Mouse (Mus musculus) right cerebral cortex, postnatal 25 days (tissue): ENCODE data around the gene Olfr763.
"Not testable (repeated sequence)": the region's sequence is repeated elsewhere in the genome, so short reads cannot be mapped to it uniquely, and the experiment has no call there.

Experiments
- DNase-seq: peaks from one replicate; pipeline ENCODE4 v3.0.0; 2022

Gene Olfr763

GRCm38 (mm10) chr10:129010288-129010841 is at the start of gene Olfr763:
Gene Olfr763 (plus strand): TSS chr10:129010791.
- no peak for DNase-seq

GRCm38 (mm10) chr10:128964961-128965360 is 45.6 kb upstream of the Olfr763 start:
- DNase-seq, result no peak

- no peak for DNase-seq
Measured at GRCm38 (mm10) chr10:128965871-128966270, 44.7 kb upstream of the Olfr763 start.

- no peak for DNase-seq
Measured at GRCm38 (mm10) chr10:128968341-128968749, 42.2 kb upstream of the Olfr763 start.

DNA sequence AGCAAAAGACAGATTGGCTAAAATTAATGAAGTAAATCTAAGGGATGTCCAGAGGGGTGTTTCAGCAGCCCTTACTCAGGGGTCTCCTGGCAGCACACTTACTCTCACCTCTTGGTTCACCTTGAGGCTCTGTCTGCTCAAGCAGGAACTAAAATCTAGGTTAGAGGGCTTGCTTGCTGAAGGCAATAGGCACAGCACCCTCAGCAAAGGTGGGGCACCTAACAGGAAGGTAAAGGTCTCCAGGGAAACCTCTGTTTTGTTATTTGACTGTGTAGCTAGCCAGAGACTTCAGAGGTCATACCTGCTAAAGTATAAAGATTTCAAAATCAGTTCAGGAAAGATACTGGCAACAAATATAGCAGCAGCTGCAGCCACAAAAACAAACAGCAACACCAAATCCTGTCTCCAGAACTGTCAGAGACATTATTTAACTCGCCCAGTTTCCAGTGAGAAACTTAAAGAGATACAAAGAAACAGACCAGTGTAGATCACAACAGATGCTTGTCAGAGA is 39.8 kb upstream of the Olfr763 start:
- DNase-seq, result no peak

DNA sequence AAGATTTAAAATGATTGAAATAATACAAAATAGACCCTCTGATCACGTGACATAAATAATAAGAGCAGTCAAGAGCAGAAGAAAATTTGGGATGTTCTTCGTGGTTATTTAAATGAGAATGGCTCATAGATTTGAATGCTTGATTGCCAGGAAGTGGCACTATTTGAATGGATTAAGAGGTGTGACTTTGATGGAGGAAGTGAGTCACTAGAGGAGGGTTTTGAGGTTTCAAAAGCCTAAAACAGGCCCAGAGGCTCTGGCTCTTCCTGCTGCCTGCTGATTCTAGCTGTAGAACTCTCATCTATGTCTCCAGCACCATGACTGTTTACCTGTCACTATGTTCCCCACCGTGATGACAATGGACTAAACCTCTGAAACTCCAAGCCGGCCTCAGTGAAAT is 37.8 kb upstream of the Olfr763 start:
- DNase-seq, result no peak

DNA sequence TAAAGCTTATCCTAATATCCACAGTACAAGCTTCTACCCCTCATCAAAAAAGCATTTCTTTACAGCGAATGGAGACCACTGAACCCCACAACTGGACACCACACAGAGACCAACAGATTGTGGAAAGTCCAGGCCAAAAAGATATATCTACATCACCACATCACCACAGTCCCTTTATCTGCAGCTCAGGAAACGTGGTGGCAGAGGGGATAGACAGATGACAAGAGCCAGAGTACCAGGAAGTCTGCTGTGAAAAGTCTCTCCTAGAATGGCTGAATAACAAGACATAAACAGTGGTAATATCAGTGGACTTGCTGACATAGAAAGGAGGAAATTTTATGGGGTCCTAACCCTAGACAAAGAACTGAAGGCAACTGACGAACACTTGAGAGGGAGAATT is 34.2 kb upstream of the Olfr763 start:
- DNase-seq, result no peak

GRCm38 (mm10) chr10:128977522-128978114 is 33.0 kb upstream of the Olfr763 start:
- DNase-seq, result peak; percentile 32

GRCm38 (mm10) chr10:128980644-128981365 is 29.8 kb upstream of the Olfr763 start:
- no peak for DNase-seq

- DNase-seq, result not testable (repeated sequence)
Measured at GRCm38 (mm10) chr10:128989131-128989530, 21.5 kb upstream of the Olfr763 start, which contains the start of gene Olfr9. Gene Olfr9 (plus strand): TSS chr10:128989431.

DNA sequence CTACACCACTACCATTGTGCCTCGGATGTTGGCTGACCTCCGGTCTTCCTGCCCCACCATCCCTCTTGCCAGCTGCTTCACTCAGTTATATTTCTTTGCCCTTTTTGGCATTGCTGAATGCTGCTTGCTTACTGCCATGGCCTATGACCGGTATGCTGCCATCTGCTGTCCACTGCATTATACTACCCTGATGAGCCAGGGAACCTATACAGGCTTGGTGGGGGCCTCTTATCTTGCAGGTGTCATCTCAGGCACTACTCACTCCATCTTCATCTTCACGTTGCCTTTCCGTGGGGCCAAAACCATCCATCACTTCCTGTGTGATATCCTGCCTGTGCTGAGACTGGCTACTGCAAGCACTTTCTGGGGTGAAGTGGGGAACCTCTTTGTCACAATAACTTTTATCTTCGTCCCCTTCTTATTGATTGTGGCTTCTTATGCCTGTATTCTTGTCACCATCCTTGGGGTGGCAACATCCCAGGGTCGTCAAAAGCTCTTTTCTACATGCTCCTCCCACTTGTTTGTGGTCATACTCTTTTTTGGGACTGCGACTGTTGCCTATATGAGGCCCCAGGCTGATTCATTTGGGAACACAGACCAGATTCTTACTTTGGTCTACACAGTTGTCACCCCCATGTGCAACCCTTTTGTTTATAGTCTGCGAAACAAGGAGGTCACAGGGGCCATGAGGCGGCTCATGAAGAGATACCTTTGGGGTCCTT is 20.3 kb upstream of the Olfr763 start:
- not testable (repeated sequence) for DNase-seq

GRCm38 (mm10) chr10:128990994-128991393 is 19.6 kb upstream of the Olfr763 start:
- no peak for DNase-seq

- DNase-seq, result no peak
Measured at GRCm38 (mm10) chr10:128995796-128996195, 14.8 kb upstream of the Olfr763 start.

DNA sequence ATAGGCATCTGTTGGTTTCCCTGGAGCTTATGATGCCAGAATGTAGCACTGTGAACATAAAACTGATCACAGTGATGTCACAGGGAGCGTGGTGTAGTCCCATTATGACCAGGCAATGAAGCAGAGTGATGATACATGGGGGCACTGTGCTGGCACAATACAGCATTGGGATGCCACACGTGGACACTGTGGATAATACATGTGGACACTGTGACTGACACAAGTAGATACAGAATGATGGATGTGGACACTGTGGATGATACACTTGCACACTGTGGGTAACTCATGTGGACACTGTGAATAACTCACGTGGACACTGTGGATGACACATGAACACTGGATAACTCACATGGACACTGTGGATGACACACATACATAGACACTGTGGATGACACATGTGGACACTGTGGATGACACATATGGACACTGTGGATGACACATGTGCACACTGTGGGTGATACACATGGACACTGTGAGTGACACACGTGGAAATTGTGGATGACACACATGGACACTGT is 14.0 kb upstream of the Olfr763 start:
- no peak for DNase-seq

GRCm38 (mm10) chr10:129004032-129004920 is 6.3 kb upstream of the Olfr763 start:
- DNase-seq, result no peak

GRCm38 (mm10) chr10:129011511-129011910 is 920 bp downstream of the Olfr763 start:
- DNase-seq, result not testable (repeated sequence)

GRCm38 (mm10) chr10:129014477-129014876 is 3.9 kb downstream of the Olfr763 start:
- no peak for DNase-seq

GRCm38 (mm10) chr10:129023319-129023718 is 12.7 kb downstream of the Olfr763 start:
- no peak for DNase-seq

- DNase-seq, result peak; percentile 22
Measured at GRCm38 (mm10) chr10:129026018-129026662, 15.5 kb downstream of the Olfr763 start.

DNA sequence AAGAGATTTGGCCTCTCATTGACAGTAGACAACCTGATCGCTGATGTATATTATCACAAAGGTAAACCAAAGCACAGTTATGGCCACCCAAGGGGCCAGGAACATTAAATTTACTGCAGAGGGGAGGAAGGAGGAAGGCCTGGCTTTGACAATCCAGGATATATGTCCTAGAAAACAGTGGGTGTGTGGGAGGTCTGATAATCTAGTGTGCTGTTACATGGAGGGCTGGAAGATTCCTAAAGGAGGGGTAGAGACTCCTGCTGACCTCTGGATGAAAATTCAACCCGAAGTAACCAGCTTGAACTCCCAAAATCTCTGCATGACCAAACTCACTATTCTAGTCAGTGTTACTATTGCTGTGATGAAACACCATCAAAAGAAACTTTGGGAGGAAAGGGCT is 17.8 kb downstream of the Olfr763 start:
- no peak for DNase-seq

- no peak for DNase-seq
Measured at GRCm38 (mm10) chr10:129039796-129040195, 29.2 kb downstream of the Olfr763 start, which contains the start of gene Olfr764-ps1. Gene Olfr764-ps1 (minus strand): TSS chr10:129039896.
